Mouse (Mus musculus): ENCODE data around the gene Ggta1. TPM values are rescaled to one million over a fixed set of nuclear protein-coding genes. Genes with fewer than 3 reads are reported as not detected.
A peak's percentile ranks its signal among the peaks of the same experiment; 100 is the strongest.

Gene Ggta1
- total RNA-seq, 2 experiments from 2014 or later = 1.8 to 2.3 TPM

GRCm38 (mm10) chr2:35503021-35503722 lies 40.1 kb upstream of the Ggta1 start:
- Histone ChIP-seq H3K27ac (no peak overlapping the region), H3K4me3 (no peak overlapping the region)
- no peak for TF ChIP-seq CTCF (conservative IDR thresholded peaks at IDR 0.05)
- no peak for DNase-seq (ENCODE audit: low spot score in 2 of 2)

- no peak for TF ChIP-seq CTCF (conservative IDR thresholded peaks at IDR 0.05)
- Histone ChIP-seq H3K4me3 (no peak overlapping the region), H3K27ac (no peak overlapping the region)
- no peak for DNase-seq (ENCODE audit: low spot score in 2 of 2)
Observed at GRCm38 (mm10) chr2:35502561-35502960, 39.5 kb upstream of the Ggta1 start.

GRCm38 (mm10) chr2:35499474-35499873 lies 36.4 kb upstream of the Ggta1 start:
- H3K27ac ChIP-seq = no peak overlapping the region
- no peak overlapping the region for H3K4me3 ChIP-seq
- TF ChIP-seq CTCF (conservative IDR thresholded peaks at IDR 0.05) = no peak
- DNase-seq (ENCODE audit: low spot score in 2 of 2) = no peak

GRCm38 (mm10) chr2:35498961-35499360 lies 35.9 kb upstream of the Ggta1 start:
- no peak for TF ChIP-seq CTCF (conservative IDR thresholded peaks at IDR 0.05)
- DNase-seq (ENCODE audit: low spot score in 2 of 2) = no peak
- H3K4me3 ChIP-seq = no peak overlapping the region
- no peak overlapping the region for H3K27ac ChIP-seq

GRCm38 (mm10) chr2:35497662-35498196 lies 34.7 kb upstream of the Ggta1 start:
- TF ChIP-seq CTCF (conservative IDR thresholded peaks at IDR 0.05) = no peak
- H3K27ac ChIP-seq = no peak overlapping the region
- no peak for DNase-seq (ENCODE audit: low spot score in 2 of 2)
- H3K4me3 ChIP-seq = no peak overlapping the region

GRCm38 (mm10) chr2:35496279-35497013 lies 33.4 kb upstream of the Ggta1 start:
- TF ChIP-seq CTCF (conservative IDR thresholded peaks at IDR 0.05) = no peak
- Histone ChIP-seq H3K4me3 (no peak overlapping the region), H3K27ac (no peak overlapping the region)
- DNase-seq (ENCODE audit: low spot score in 2 of 2) = no peak

- Histone ChIP-seq H3K27ac (no peak overlapping the region), H3K4me3 (no peak overlapping the region)
- no peak for TF ChIP-seq CTCF (conservative IDR thresholded peaks at IDR 0.05)
- no peak for DNase-seq (ENCODE audit: low spot score in 2 of 2)
Observed at GRCm38 (mm10) chr2:35495486-35496278, 32.7 kb upstream of the Ggta1 start.

- H3K4me3 ChIP-seq = no peak overlapping the region
- no peak overlapping the region for H3K27ac ChIP-seq
- TF ChIP-seq CTCF (conservative IDR thresholded peaks at IDR 0.05) = no peak
- no peak for DNase-seq (ENCODE audit: low spot score in 2 of 2)
Observed at GRCm38 (mm10) chr2:35493566-35493965, 30.5 kb upstream of the Ggta1 start.

- no peak for TF ChIP-seq CTCF (conservative IDR thresholded peaks at IDR 0.05)
Observed at GRCm38 (mm10) chr2:35491151-35491550, 28.1 kb upstream of the Ggta1 start.

GRCm38 (mm10) chr2:35490458-35491111 lies 27.6 kb upstream of the Ggta1 start:
- no peak for TF ChIP-seq CTCF (conservative IDR thresholded peaks at IDR 0.05)
- DNase-seq (ENCODE audit: low spot score in 2 of 2) = no peak
- H3K4me3 ChIP-seq = peak overlapping the region; percentile 13; the same call in 1 of the 2 replicates
- no peak overlapping the region for H3K27ac ChIP-seq

More at GRCm38 (mm10) chr2:35491151-35491550, 28.1 kb upstream of the Ggta1 start:
- no peak overlapping the region for H3K4me3 ChIP-seq
- no peak overlapping the region for H3K27ac ChIP-seq
- DNase-seq (ENCODE audit: low spot score in 2 of 2) = no peak

- no peak for TF ChIP-seq CTCF (conservative IDR thresholded peaks at IDR 0.05)
- no peak for DNase-seq (ENCODE audit: low spot score in 2 of 2)
- Histone ChIP-seq H3K27ac (no peak overlapping the region), H3K4me3 (no peak overlapping the region)
Observed at GRCm38 (mm10) chr2:35487700-35488099, 24.7 kb upstream of the Ggta1 start.

- Histone ChIP-seq H3K4me3 (no peak overlapping the region), H3K27ac (no peak overlapping the region)
- no peak for TF ChIP-seq CTCF (conservative IDR thresholded peaks at IDR 0.05)
- no peak for DNase-seq (ENCODE audit: low spot score in 2 of 2)
Observed at GRCm38 (mm10) chr2:35486981-35487655, 24.1 kb upstream of the Ggta1 start.
